Mouse (Mus musculus) ovary, postnatal 14 days (tissue): ENCODE data around the gene Dlgap4.

Experiments
- DNase-seq: peaks from one replicate; pipeline ENCODE4 v3.0.0; 2022; ENCODE audit warnings: low spot score

Dlgap4 gene

GRCm38 (mm10) chr2:156716683-156717082 is 103.2 kb downstream of the Dlgap4 start:
- no peak for DNase-seq

- no peak for DNase-seq
Observed at GRCm38 (mm10) chr2:156717320-156718281, 104.1 kb downstream of the Dlgap4 start.

- no peak for DNase-seq
Observed at GRCm38 (mm10) chr2:156718793-156719192, 105.3 kb downstream of the Dlgap4 start.

GRCm38 (mm10) chr2:156719549-156720312 is 106.2 kb downstream of the Dlgap4 start:
- no peak for DNase-seq

GRCm38 (mm10) chr2:156720313-156720674 is 106.8 kb downstream of the Dlgap4 start:
- no peak for DNase-seq

GRCm38 (mm10) chr2:156720675-156721553 is 107.4 kb downstream of the Dlgap4 start:
- DNase-seq, result peak; percentile 95

GRCm38 (mm10) chr2:156721554-156722070 is 108.1 kb downstream of the Dlgap4 start:
- no peak for DNase-seq

GRCm38 (mm10) chr2:156722071-156722575 is 108.6 kb downstream of the Dlgap4 start:
- DNase-seq, result no peak

- no peak for DNase-seq
Observed at GRCm38 (mm10) chr2:156722752-156723151, 109.2 kb downstream of the Dlgap4 start.

GRCm38 (mm10) chr2:156723899-156724523 is 110.5 kb downstream of the Dlgap4 start:
- no peak for DNase-seq

GRCm38 (mm10) chr2:156724871-156725270 is 111.4 kb downstream of the Dlgap4 start:
- DNase-seq, result no peak

- DNase-seq, result no peak
Observed at GRCm38 (mm10) chr2:156726344-156726743, 112.8 kb downstream of the Dlgap4 start.

GRCm38 (mm10) chr2:156726878-156727277 is 113.4 kb downstream of the Dlgap4 start:
- no peak for DNase-seq

- no peak for DNase-seq
Observed at GRCm38 (mm10) chr2:156729537-156730469, 116.3 kb downstream of the Dlgap4 start.

GRCm38 (mm10) chr2:156730501-156730921 is 117.0 kb downstream of the Dlgap4 start:
- DNase-seq, result no peak

- no peak for DNase-seq
Observed at GRCm38 (mm10) chr2:156731592-156731991, 118.1 kb downstream of the Dlgap4 start.

GRCm38 (mm10) chr2:156732109-156732508 is 118.6 kb downstream of the Dlgap4 start:
- peak; percentile 54 for DNase-seq

GRCm38 (mm10) chr2:156735761-156736335 is 122.3 kb downstream of the Dlgap4 start:
- no peak for DNase-seq

- no peak for DNase-seq
Observed at GRCm38 (mm10) chr2:156736846-156737245, 123.3 kb downstream of the Dlgap4 start.
